Mouse (Mus musculus): ENCODE data around the gene Rarg.

GRCm38 (mm10) chr15:102239851-102240250, 17.5 kb downstream of the Rarg start:
- TF ChIP-seq CTCF (IDR thresholded peaks at IDR 0.05; ENCODE audit: low read depth): no peak
- no peak for TF ChIP-seq EP300 (IDR thresholded peaks at IDR 0.05; ENCODE audit: low read depth)
